Mouse (Mus musculus) midbrain, postnatal 0 days (tissue): ENCODE results near the gene Olfr1387. TPM values are rescaled to one million over a fixed set of nuclear protein-coding genes. Genes with fewer than 3 reads are reported as not detected.
"Not testable (repeated sequence)": the region's sequence is repeated elsewhere in the genome, so short reads cannot be mapped to it uniquely, and the experiment has no call there.

Experiments
- ATAC-seq: fragments of 200-750 bp; cut with Nextera tagmentation; 2 replicates; pipeline ENCODE4 v1.8.0; 2017; ENCODE audit warnings: moderate number of reproducible peaks, mild to moderate bottlenecking, moderate TSS enrichment, moderate library complexity; ENCODE audit not compliant: low FRiP score
- DNase-seq: peaks from one replicate; pipeline ENCODE4 v3.0.0-alpha.2; 2015; ENCODE audit warnings: low spot score
- H3K27ac ChIP-seq: fragments of 300-500 bp; sonication (generic); 2 replicates; pipeline ENCODE4 v1.5.1; 2014; ENCODE audit warnings: low read depth, mild to moderate bottlenecking, low read length, mixed read lengths
- H3K27me3 ChIP-seq: fragments of 300-500 bp; sonication (generic); 2 replicates; pipeline ENCODE4 v1.6.1; 2014; ENCODE audit warnings: low read length, control low read depth, mixed read lengths; ENCODE audit not compliant: insufficient read depth
- H3K36me3 ChIP-seq: fragments of 300-500 bp; sonication (generic); 2 replicates; pipeline ENCODE4 v1.6.1; 2014; ENCODE audit warnings: low read length, control low read depth, mixed read lengths; ENCODE audit not compliant: insufficient read depth
- H3K4me1 ChIP-seq: fragments of 300-500 bp; sonication (generic); 2 replicates; pipeline ENCODE4 v1.6.1; 2014; ENCODE audit warnings: mild to moderate bottlenecking, control low read depth, antibody characterized with exemption, low read length, mixed read lengths; ENCODE audit not compliant: insufficient read depth
- H3K4me2 ChIP-seq: fragments of 300-500 bp; sonication (generic); 2 replicates; pipeline ENCODE4 v1.6.1; 2014; ENCODE audit warnings: low read depth, mild to moderate bottlenecking, low read length, mixed read lengths; ENCODE audit not compliant: poor library complexity, severe bottlenecking
- H3K4me3 ChIP-seq: fragments of 300-500 bp; sonication (generic); 2 replicates; pipeline ENCODE4 v1.5.1; 2014; ENCODE audit warnings: low read depth, mild to moderate bottlenecking, low read length, moderate library complexity
- H3K9ac ChIP-seq: fragments of 300-500 bp; sonication (generic); replicated peaks from 2 replicates; pipeline ENCODE4 v1.6.1; 2014; ENCODE audit warnings: mild to moderate bottlenecking, low read length, moderate library complexity, mixed read lengths; ENCODE audit not compliant: poor library complexity, severe bottlenecking
- H3K9me3 ChIP-seq: fragments of 300-500 bp; sonication (generic); 2 replicates; pipeline ENCODE4 v1.6.1; 2016; ENCODE audit warnings: low read length, control low read depth
- CTCF ChIP-seq: IDR thresholded peaks from 2 replicates; pipeline ENCODE4 v1.5.1; 2016; ENCODE audit warnings: antibody characterized with exemption, mild to moderate bottlenecking
- WGBS: fragments of 180-500 bp; shearing (Covaris S2); extraction: QIAGEN DNeasy Blood & Tissue Kit; methylation state at CpG from one replicate; pipeline ENCODE4 v1.1.7; 2014; 5-methylcytosine and 5-hydroxymethylcytosine counted together
- polyA plus RNA-seq: library from polyadenylated mRNA; unstranded; fragments of >200 nt; fragmentation: Nextera tagmentation; extraction: Ambion mirVana; gene quantifications from 2 replicates; pipeline ENCODE4 v1.2.1, GENCODE M21; 2015
- total RNA-seq: library from RNA; depleted of rRNA; stranded (reverse); fragments of >200 nt; gene quantifications from 2 replicates; pipeline ENCODE4 v1.2.3, GENCODE M21; 2014; rRNA removed

Olfr1387 gene
- total and polyA plus RNA-seq, 2 experiments from 2014 or later, result not detected

GRCm38 (mm10) chr11:49436411-49436810, 18.7 kb upstream of the Olfr1387 start, which contains the start of gene Olfr1388:
Olfr1388 (plus strand) TSS chr11:49436624.
- Histone ChIP-seq H3K9ac (no peak within 1 kb of the TSS), H3K4me3 (no peak within 1 kb of the TSS), H3K4me1 (no peaks in the 10 kb centered on the region), H3K36me3 (no peaks in the 10 kb centered on the region), H3K27ac (no peak within 1 kb of the TSS), H3K4me2 (no peak within 1 kb of the TSS), H3K27me3 (no peaks in the 10 kb centered on the region), H3K9me3 (no peaks in the 10 kb centered on the region)
- WGBS, result 73% methylated on average over 3 of the region's 3 CpGs
- DNase-seq (no peak), ATAC-seq (no peak)
- no peak for TF ChIP-seq CTCF

DNA sequence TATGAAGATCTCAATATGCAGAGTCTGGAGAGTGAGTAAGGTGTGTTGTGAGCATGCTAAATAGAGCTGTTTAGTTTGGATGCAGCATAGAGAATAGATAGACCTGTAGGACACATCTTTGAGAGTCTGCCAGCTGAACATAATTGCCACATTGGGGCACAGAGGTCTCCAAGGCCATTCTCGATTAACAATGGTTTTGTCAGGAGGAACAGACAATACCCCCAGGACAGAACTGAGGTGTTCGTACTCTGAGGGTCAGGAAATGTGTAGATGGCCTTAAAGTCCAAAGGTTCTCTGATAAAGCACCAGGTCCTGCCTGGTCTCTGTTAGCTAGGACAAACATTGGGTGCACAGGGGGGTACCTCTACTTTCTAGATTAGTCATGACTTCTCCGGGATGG, 9.6 kb downstream of the Olfr1387 start, which contains the start of gene Olfr1386:
Gene Olfr1386 (plus strand): TSS at position 301 of the 400 bp plus-strand sequence.
- DNase-seq, H3K36me3 ChIP-seq, H3K4me3 ChIP-seq, ATAC-seq, H3K9ac ChIP-seq, H3K4me1 ChIP-seq, H3K9me3 ChIP-seq, H3K4me2 ChIP-seq, H3K27me3 ChIP-seq, H3K27ac ChIP-seq: not testable (repeated sequence)
- WGBS, result 86% methylated on average over 2 of the region's 3 CpGs

- Histone ChIP-seq H3K9me3 (no peaks in the 10 kb centered on the region), H3K4me1 (no peaks in the 10 kb centered on the region), H3K9ac (no peak overlapping the region), H3K36me3 (no peaks in the 10 kb centered on the region), H3K27me3 (no peaks in the 10 kb centered on the region), H3K27ac (no peak overlapping the region), H3K4me3 (no peak overlapping the region), H3K4me2 (no peak overlapping the region)
- 67% methylated on average over 4 of the region's 4 CpGs for WGBS
- no peak for TF ChIP-seq CTCF
- ATAC-seq, result no peak
- DNase-seq, result no peak
Measured at GRCm38 (mm10) chr11:49485973-49486372, 30.8 kb downstream of the Olfr1387 start.

GRCm38 (mm10) chr11:49488770-49489169, 33.6 kb downstream of the Olfr1387 start, which contains the start of gene Olfr1385:
Olfr1385 (plus strand) TSS chr11:49489070.
- DNase-seq, ATAC-seq, H3K27ac ChIP-seq, H3K9ac ChIP-seq, H3K4me2 ChIP-seq, H3K4me1 ChIP-seq, H3K27me3 ChIP-seq, H3K9me3 ChIP-seq, H3K4me3 ChIP-seq, H3K36me3 ChIP-seq: not testable (repeated sequence)
- 79% methylated on average over 1 of the region's 1 CpGs for WGBS

Other genes starting within 250 kb of the Olfr1387 start
- gene Mgat1, start 211.2 kb upstream of the Olfr1387 start, total RNA-seq, result 88.1 and 102 TPM in 2 replicates
- 33.9 and 35.4 TPM in 2 replicates for gene Mgat1, start 211.2 kb upstream of the Olfr1387 start, polyA plus RNA-seq
- 0.19 and 1.4 TPM in 2 replicates for gene Olfr1393, start 177.0 kb upstream of the Olfr1387 start, total RNA-seq
- 0.21 TPM in 1 of 2 replicates, not detected in the other for gene Olfr1393, start 177.0 kb upstream of the Olfr1387 start, polyA plus RNA-seq
- 0.52 and 0.60 TPM in 2 replicates for gene Olfr1392, start 170.1 kb upstream of the Olfr1387 start, total RNA-seq
- gene Olfr1392, start 170.1 kb upstream of the Olfr1387 start, polyA plus RNA-seq, result 0.14 TPM in 1 of 2 replicates, not detected in the other
- gene Olfr10, start 150.6 kb upstream of the Olfr1387 start, total RNA-seq, result 0.09 TPM in 1 of 2 replicates, not detected in the other
- gene Olfr10, start 150.6 kb upstream of the Olfr1387 start, polyA plus RNA-seq, result not detected in 2 replicates
- not detected in 2 replicates for gene Olfr1391, start 132.6 kb upstream of the Olfr1387 start, total RNA-seq
- not detected in 2 replicates for gene Olfr1391, start 132.6 kb upstream of the Olfr1387 start, polyA plus RNA-seq
- gene Olfr1390, start 120.2 kb upstream of the Olfr1387 start, total RNA-seq, result not detected in 2 replicates
- not detected in 2 replicates for gene Olfr1390, start 120.2 kb upstream of the Olfr1387 start, polyA plus RNA-seq
- gene Olfr1389, start 32.3 kb upstream of the Olfr1387 start, total RNA-seq, result 0.22 TPM in 1 of 2 replicates, not detected in the other
- gene Olfr1389, start 32.3 kb upstream of the Olfr1387 start, polyA plus RNA-seq, result not detected in 2 replicates
- gene Olfr1388, start 18.7 kb upstream of the Olfr1387 start, total RNA-seq, result not detected in 2 replicates
- 0.05 and 0.07 TPM in 2 replicates for gene Olfr1388, start 18.7 kb upstream of the Olfr1387 start, polyA plus RNA-seq
- gene Olfr1386, start 9.7 kb downstream of the Olfr1387 start, total RNA-seq, result not detected in 2 replicates
- not detected in 2 replicates for gene Olfr1386, start 9.7 kb downstream of the Olfr1387 start, polyA plus RNA-seq
- not detected in 2 replicates for gene Olfr1385, start 33.7 kb downstream of the Olfr1387 start, total RNA-seq
- gene Olfr1385, start 33.7 kb downstream of the Olfr1387 start, polyA plus RNA-seq, result not detected in 2 replicates
- not detected in 2 replicates for gene Olfr1384, start 51.4 kb downstream of the Olfr1387 start, total RNA-seq
- not detected in 2 replicates for gene Olfr1384, start 51.4 kb downstream of the Olfr1387 start, polyA plus RNA-seq
- not detected in 2 replicates for gene Olfr1383, start 64.3 kb downstream of the Olfr1387 start, total RNA-seq
- not detected in 2 replicates for gene Olfr1383, start 64.3 kb downstream of the Olfr1387 start, polyA plus RNA-seq
- not detected in 2 replicates for gene Olfr1382, start 72.9 kb downstream of the Olfr1387 start, total RNA-seq
- not detected in 2 replicates for gene Olfr1382, start 72.9 kb downstream of the Olfr1387 start, polyA plus RNA-seq
- not detected in 2 replicates for gene Olfr1381, start 88.1 kb downstream of the Olfr1387 start, total RNA-seq
- gene Olfr1381, start 88.1 kb downstream of the Olfr1387 start, polyA plus RNA-seq, result not detected in 2 replicates
- not detected in 2 replicates for gene Olfr1380, start 101.5 kb downstream of the Olfr1387 start, total RNA-seq
- not detected in 2 replicates for gene Olfr1380, start 101.5 kb downstream of the Olfr1387 start, polyA plus RNA-seq
- gene Flt4, start 153.9 kb downstream of the Olfr1387 start, total RNA-seq, result 2.6 and 2.8 TPM in 2 replicates
- 1.3 and 1.4 TPM in 2 replicates for gene Flt4, start 153.9 kb downstream of the Olfr1387 start, polyA plus RNA-seq
- gene Scgb3a1, start 208.3 kb downstream of the Olfr1387 start, total RNA-seq, result not detected in 2 replicates
- 0.59 TPM in 1 of 2 replicates, not detected in the other for gene Scgb3a1, start 208.3 kb downstream of the Olfr1387 start, polyA plus RNA-seq